Mouse (Mus musculus): Measurements from ENCODE around the gene Zfp612. TPM values are rescaled to one million over a fixed set of nuclear protein-coding genes. Genes with fewer than 3 reads are reported as not detected.

The Zfp612 gene
- polyA plus RNA-seq, 1 experiment from 2014 or later: 8.7 TPM

- WGBS: 75% methylated on average over 4 of the region's 4 CpGs
- no peaks in the 10 kb centered on the region for H3K36me3 ChIP-seq (replicated peaks)
- no peak overlapping the region for H3K4me3 ChIP-seq
- DNase-seq (ENCODE audit: low spot score): no peak
- no peaks in the 10 kb centered on the region for H3K4me1 ChIP-seq
- no peaks in the 10 kb centered on the region for H3K9me3 ChIP-seq
- no peak overlapping the region for H3K27ac ChIP-seq (replicated peaks)
- H3K27me3 ChIP-seq (replicated peaks; ENCODE audit: low read depth, poor library complexity, severe bottlenecking): 0 out of 2 replicates have a peak, but pooled peaks cover 4% of the 10 kb centered on the region
Observed at GRCm38 (mm10) chr8:110140770-110141169, 61.2 kb downstream of the Zfp612 start.

Other genes with a start within 250 kb of the Zfp612 start
- gene Phlpp2, start 211.2 kb upstream of the Zfp612 start, polyA plus RNA-seq (2016; fragmentation: Nextera tagmentation; extraction: Ambion mirVana): 2.7 and 2.9 TPM in 2 replicates
- 1.4 and 2.0 TPM in 2 replicates for gene Marveld3, start 117.5 kb upstream of the Zfp612 start, polyA plus RNA-seq (2016; fragmentation: Nextera tagmentation; extraction: Ambion mirVana)
- not detected in 2 replicates for gene Tat, start 89.3 kb upstream of the Zfp612 start, polyA plus RNA-seq (2016; fragmentation: Nextera tagmentation; extraction: Ambion mirVana)
- not detected in 2 replicates for gene Chst4, start 40.0 kb upstream of the Zfp612 start, polyA plus RNA-seq (2016; fragmentation: Nextera tagmentation; extraction: Ambion mirVana)
- gene Gm21964, start 21.5 kb downstream of the Zfp612 start, polyA plus RNA-seq (2016; fragmentation: Nextera tagmentation; extraction: Ambion mirVana): not detected in 2 replicates
- gene Gm17720, start 23.0 kb downstream of the Zfp612 start, polyA plus RNA-seq (2016; fragmentation: Nextera tagmentation; extraction: Ambion mirVana): not detected in 2 replicates
- 3.3 and 3.7 TPM in 2 replicates for gene Calb2, start 88.5 kb downstream of the Zfp612 start, polyA plus RNA-seq (2016; fragmentation: Nextera tagmentation; extraction: Ambion mirVana)
- 10.2 and 10.9 TPM in 2 replicates for gene Cmtr2, start 135.9 kb downstream of the Zfp612 start, polyA plus RNA-seq (2016; fragmentation: Nextera tagmentation; extraction: Ambion mirVana)
- gene Hydin, start 187.2 kb downstream of the Zfp612 start, polyA plus RNA-seq (2016; fragmentation: Nextera tagmentation; extraction: Ambion mirVana): 0.04 and 0.14 TPM in 2 replicates

All from embryonic facial prominence, embryonic 10.5 days (tissue).